Mouse (Mus musculus): Measurements from ENCODE around the gene Vwa3a. TPM values are rescaled to one million over a fixed set of nuclear protein-coding genes. Genes with fewer than 3 reads are reported as not detected.

Vwa3a gene
- polyA plus RNA-seq, 1 experiment from 2014 or later = 1.0 TPM

DNA sequence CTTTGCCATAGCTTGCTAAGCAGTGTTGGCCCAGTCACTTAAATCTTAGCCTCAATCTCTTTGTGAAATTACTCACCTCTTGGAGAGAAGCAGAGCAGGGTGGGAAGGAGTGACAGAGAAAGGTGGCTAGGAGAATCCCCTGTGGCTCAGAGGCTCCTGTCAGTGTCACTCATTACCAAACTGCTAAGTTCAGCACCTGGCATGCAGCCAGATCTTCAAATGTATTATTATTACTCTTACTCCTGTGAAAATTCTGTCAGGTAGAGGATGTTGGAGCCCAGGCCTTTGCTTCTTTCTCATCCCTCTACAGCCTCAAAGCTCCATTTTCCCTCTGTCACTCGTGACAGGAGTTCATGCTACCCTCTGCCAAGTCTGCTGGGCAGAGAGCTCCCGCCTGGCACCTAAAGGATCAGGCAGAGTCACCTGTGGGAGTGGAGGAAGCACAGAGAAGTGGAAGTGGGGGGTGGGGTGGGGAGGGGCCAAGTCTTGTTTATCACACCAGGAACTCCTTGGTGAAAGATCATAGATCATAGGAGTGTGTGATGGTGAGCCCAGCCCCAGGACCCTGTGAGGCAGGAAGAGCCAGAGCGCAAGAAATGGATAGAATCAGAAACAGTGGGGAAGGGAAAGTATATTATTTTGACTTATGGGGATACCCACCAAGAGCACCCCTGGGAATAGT, 109.9 kb downstream of the Vwa3a start:
- H3K4me3 ChIP-seq (ENCODE audit: low read length) = no peak overlapping the region
- H3K4me2 ChIP-seq (ENCODE audit: low read depth, low read length) = no peak overlapping the region
- ATAC-seq (replicated peaks; ENCODE audit: extremely low read depth, insufficient read depth, low FRiP score) = no peak
- no peaks in the 10 kb centered on the region for H3K27me3 ChIP-seq (ENCODE audit: control insufficient read depth, insufficient read depth, low read length)
- peaks cover 31% of the 10 kb centered on the region for H3K4me1 ChIP-seq (ENCODE audit: control insufficient read depth, insufficient read depth, low read length)
- no peak overlapping the region for H3K27ac ChIP-seq (ENCODE audit: low read length)
- H3K36me3 ChIP-seq (ENCODE audit: control insufficient read depth, insufficient read depth) = 0 out of 2 replicates have a peak, but pooled peaks cover 2% of the 10 kb centered on the region
- H3K9ac ChIP-seq (ENCODE audit: low read length) = no peak overlapping the region
- 82% methylated on average over 3 of the region's 3 CpGs for WGBS
- no peaks in the 10 kb centered on the region for H3K9me3 ChIP-seq (replicated peaks; ENCODE audit: control insufficient read depth, low read length)

DNA sequence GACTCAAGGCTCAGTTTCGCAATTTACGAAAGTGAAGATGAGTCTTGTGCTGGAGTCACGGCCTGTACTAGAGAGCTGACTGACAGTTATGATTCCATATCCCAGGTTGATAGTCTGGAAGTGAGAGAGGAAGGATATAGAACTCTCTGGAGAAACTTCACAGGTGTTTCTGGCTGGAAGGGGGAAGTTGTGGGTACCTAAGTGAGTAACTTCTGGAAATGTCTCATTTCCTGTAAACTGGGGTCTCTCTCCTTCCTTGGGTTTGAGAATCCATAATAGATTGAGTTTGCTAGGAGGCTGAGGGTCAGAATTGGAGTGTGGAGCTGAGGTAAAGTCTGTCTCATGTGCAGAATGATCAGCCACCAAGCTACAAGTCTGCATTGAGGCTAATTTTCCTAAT, 111.0 kb downstream of the Vwa3a start:
- Histone ChIP-seq H3K4me1 (ENCODE audit: control insufficient read depth, insufficient read depth, low read length) (peaks cover 30% of the 10 kb centered on the region), H3K27me3 (ENCODE audit: control insufficient read depth, insufficient read depth, low read length) (no peaks in the 10 kb centered on the region), H3K36me3 (ENCODE audit: control insufficient read depth, insufficient read depth) (0 out of 2 replicates have a peak, but pooled peaks cover 2% of the 10 kb centered on the region), H3K9me3 (replicated peaks; ENCODE audit: control insufficient read depth, low read length) (no peaks in the 10 kb centered on the region), H3K9ac (ENCODE audit: low read length) (no peak overlapping the region), H3K4me2 (ENCODE audit: low read depth, low read length) (no peak overlapping the region), H3K4me3 (ENCODE audit: low read length) (no peak overlapping the region), H3K27ac (ENCODE audit: low read length) (no peak overlapping the region)
- ATAC-seq (replicated peaks; ENCODE audit: extremely low read depth, insufficient read depth, low FRiP score) = no peak
- WGBS = 88% methylated on average over 3 of the region's 3 CpGs

Other genes with a start within 250 kb of the Vwa3a start
- 524 and 529 TPM in 2 replicates for gene Uqcrc2, start 104.1 kb upstream of the Vwa3a start, polyA plus RNA-seq (2015; fragmentation: Nextera tagmentation; extraction: Ambion mirVana)
- 0.30 and 0.46 TPM in 2 replicates for gene Pdzd9, start 69.0 kb upstream of the Vwa3a start, polyA plus RNA-seq (2015; fragmentation: Nextera tagmentation; extraction: Ambion mirVana)
- gene Mosmo, start 61.7 kb upstream of the Vwa3a start, polyA plus RNA-seq (2015; fragmentation: Nextera tagmentation; extraction: Ambion mirVana) = 6.9 and 8.5 TPM in 2 replicates
- not detected in 2 replicates for gene Gm5737, start 73.0 kb downstream of the Vwa3a start, polyA plus RNA-seq (2015; fragmentation: Nextera tagmentation; extraction: Ambion mirVana)
- gene Eef2k, start 103.5 kb downstream of the Vwa3a start, polyA plus RNA-seq (2015; fragmentation: Nextera tagmentation; extraction: Ambion mirVana) = 35.8 and 42.5 TPM in 2 replicates
- gene Polr3e, start 178.4 kb downstream of the Vwa3a start, polyA plus RNA-seq (2015; fragmentation: Nextera tagmentation; extraction: Ambion mirVana) = 21.4 and 22.1 TPM in 2 replicates
- 11.7 and 12.1 TPM in 2 replicates for gene Cdr2, start 243.0 kb downstream of the Vwa3a start, polyA plus RNA-seq (2015; fragmentation: Nextera tagmentation; extraction: Ambion mirVana)
- gene Mfsd13b, start 243.2 kb downstream of the Vwa3a start, polyA plus RNA-seq (2015; fragmentation: Nextera tagmentation; extraction: Ambion mirVana) = 0.11 and 0.50 TPM in 2 replicates

All from heart, embryonic 16.5 days (tissue).